Mouse (Mus musculus) stomach, postnatal 0 days (tissue): Measurements from ENCODE around the gene Cracr2a. TPM values are rescaled to one million over a fixed set of nuclear protein-coding genes. Genes with fewer than 3 reads are reported as not detected.

Experiments used
- ATAC-seq: fragments of 200-750 bp; cut with Nextera tagmentation; 2 replicates; pipeline ENCODE4 v1.8.0; 2017; ENCODE audit not compliant: low FRiP score, low TSS enrichment
- DNase-seq: peaks from one replicate; pipeline ENCODE4 v3.0.0-alpha.2; 2016; ENCODE audit warnings: low spot score
- H3K27ac ChIP-seq: fragments of 300-500 bp; sonication (generic); replicated peaks from 2 replicates; pipeline ENCODE4 v1.5.1; 2014; ENCODE audit warnings: mild to moderate bottlenecking, control low read depth
- H3K27me3 ChIP-seq: fragments of 300-500 bp; sonication (generic); 2 replicates; pipeline ENCODE4 v1.6.1; 2014; ENCODE audit warnings: low read length; ENCODE audit not compliant: control insufficient read depth, insufficient read depth
- H3K36me3 ChIP-seq: fragments of 300-500 bp; sonication (generic); 2 replicates; pipeline ENCODE4 v1.6.1; 2014; ENCODE audit warnings: low read length, mixed read lengths; ENCODE audit not compliant: control insufficient read depth, insufficient read depth
- H3K4me1 ChIP-seq: fragments of 300-500 bp; sonication (generic); replicated peaks from 2 replicates; pipeline ENCODE4 v1.6.1; 2014; ENCODE audit warnings: antibody characterized with exemption; ENCODE audit not compliant: control insufficient read depth, insufficient read depth
- H3K4me2 ChIP-seq: fragments of 300-500 bp; sonication (generic); replicated peaks from 2 replicates; pipeline ENCODE4 v1.6.1; 2014; ENCODE audit warnings: low read depth, mild to moderate bottlenecking, control low read depth, moderate library complexity
- H3K4me3 ChIP-seq: fragments of 300-500 bp; sonication (generic); 2 replicates; pipeline ENCODE4 v1.5.1; 2014; ENCODE audit warnings: low read depth, low read length, control low read depth
- H3K9ac ChIP-seq: fragments of 300-500 bp; sonication (generic); 2 replicates; pipeline ENCODE4 v1.6.1; 2014; ENCODE audit warnings: mild to moderate bottlenecking, low read length, control low read depth, mixed read lengths
- H3K9me3 ChIP-seq: fragments of 300-500 bp; sonication (generic); 2 replicates; pipeline ENCODE4 v1.6.1; 2016; ENCODE audit warnings: low read length; ENCODE audit not compliant: control insufficient read depth
- CTCF ChIP-seq: IDR thresholded peaks from 2 replicates; pipeline ENCODE4 v1.5.1; 2016; ENCODE audit warnings: antibody characterized with exemption, low read depth, mild to moderate bottlenecking, moderate library complexity
- EP300 ChIP-seq: optimal IDR thresholded peaks from 2 replicates; pipeline ENCODE3; 2016; ENCODE audit warnings: antibody characterized with exemption
- WGBS: fragments of 180-500 bp; shearing (Covaris S2); extraction: QIAGEN DNeasy Blood & Tissue Kit; methylation state at CpG from one replicate; pipeline ENCODE4 v1.1.7; 2014; 5-methylcytosine and 5-hydroxymethylcytosine counted together
- polyA plus RNA-seq: library from polyadenylated mRNA; unstranded; fragments of >200 nt; fragmentation: Nextera tagmentation; extraction: Ambion mirVana; gene quantifications from 2 replicates; pipeline ENCODE4 v1.2.1, GENCODE M21; 2015

Gene Cracr2a
- polyA plus RNA-seq, 1 experiment from 2014 or later: 0.96 TPM

- Histone ChIP-seq H3K9me3 (no peaks in the 10 kb centered on the region), H3K27ac (no peak overlapping the region), H3K4me3 (no peak overlapping the region), H3K36me3 (no peaks in the 10 kb centered on the region), H3K27me3 (no peaks in the 10 kb centered on the region), H3K4me1 (no peaks in the 10 kb centered on the region), H3K4me2 (no peak overlapping the region), H3K9ac (no peak overlapping the region)
- WGBS: 58% methylated on average over 8 of the region's 8 CpGs
- ATAC-seq (no peak), DNase-seq (no peak)
- no peak for TF ChIP-seq EP300
- TF ChIP-seq CTCF: no peak
Measured at GRCm38 (mm10) chr6:127723126-127723525, 162.0 kb downstream of the Cracr2a start.

Other genes with a start within 250 kb of the Cracr2a start
- 7.7 and 8.1 TPM in 2 replicates for gene Parp11, start 114.5 kb upstream of the Cracr2a start, polyA plus RNA-seq
- 0.12 TPM in 1 of 2 replicates, not detected in the other for gene Prmt8, start 208.1 kb downstream of the Cracr2a start, polyA plus RNA-seq